Mouse (Mus musculus): ENCODE results near the gene Gdpd3.

DNA sequence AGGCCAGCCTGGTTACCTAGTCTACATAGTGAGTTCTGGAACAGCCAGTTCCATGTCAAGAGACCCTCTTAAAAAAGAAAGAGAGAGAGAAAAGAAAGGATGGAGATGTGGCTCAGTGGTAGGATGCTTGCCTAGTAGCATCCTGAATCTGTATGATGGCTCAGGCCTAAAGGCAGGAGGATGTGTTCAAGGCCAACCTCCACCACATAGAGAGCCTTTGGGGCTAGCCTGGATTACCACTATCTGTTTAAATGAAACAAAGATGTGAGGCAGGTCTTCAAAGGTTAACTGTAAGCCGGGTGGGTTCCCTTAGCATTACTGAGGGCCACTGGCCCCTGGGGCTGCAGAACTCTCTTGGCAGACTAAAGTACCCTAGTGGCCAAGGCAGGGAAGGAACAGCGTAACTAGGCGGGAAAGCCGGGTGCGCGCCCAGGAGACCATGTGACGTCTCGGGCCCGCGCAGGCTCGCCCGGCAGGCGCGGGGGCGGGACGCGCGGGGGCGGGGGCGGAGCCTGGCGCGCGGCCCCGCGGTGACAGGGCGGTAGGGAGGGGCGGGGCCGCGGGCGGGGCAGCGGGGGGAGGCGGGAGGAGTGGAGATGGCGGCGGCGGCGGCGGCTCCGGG, 7.0 kb upstream of the Gdpd3 start, which contains the start of gene Mapk3:
- TF ChIP-seq POLR2A (IDR thresholded peaks at IDR 0.05; ENCODE audit: insufficient read depth, low read length) (peak; percentile 40), CTCF (IDR thresholded peaks at IDR 0.05; ENCODE audit: low read depth, low read length) (peak; percentile 30), EP300 (IDR thresholded peaks at IDR 0.05; ENCODE audit: insufficient read depth, low read depth, low read length) (0 out of 2 replicates have a peak, but pooled peaks have one; percentile 26)
